Mouse (Mus musculus) ovary, postnatal 36 days (tissue): ENCODE measurements at regions not wholly inside any gene's neighbourhood (a gene's known extent, or its start where the extent isn't known, plus 50 kb on each side); places are given as distances from the start of the nearest gene placed in this dataset.

Experiments
- DNase-seq: peaks from one replicate; pipeline ENCODE4 v3.0.0; 2022; ENCODE audit warnings: low spot score, mixed read lengths

DNA sequence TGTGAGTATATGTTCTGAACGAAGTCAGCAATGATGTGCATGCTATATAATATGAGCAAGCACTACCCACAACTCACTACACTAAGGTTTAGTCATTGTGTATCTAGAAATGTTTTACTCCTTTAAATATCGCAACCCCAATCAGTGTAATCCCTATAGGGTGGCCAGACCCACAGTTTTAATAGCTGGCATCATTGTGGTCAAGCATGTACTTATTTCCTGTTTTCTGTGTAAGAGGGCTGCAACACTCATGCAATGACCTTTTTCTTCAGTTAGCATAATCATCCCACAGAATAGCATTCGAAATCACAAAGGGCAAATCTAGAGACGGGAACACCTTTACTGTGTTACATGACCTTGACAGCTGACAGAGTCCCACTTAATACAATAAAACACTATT, 333.3 kb downstream of the Insc start:
- no peak for DNase-seq

DNA sequence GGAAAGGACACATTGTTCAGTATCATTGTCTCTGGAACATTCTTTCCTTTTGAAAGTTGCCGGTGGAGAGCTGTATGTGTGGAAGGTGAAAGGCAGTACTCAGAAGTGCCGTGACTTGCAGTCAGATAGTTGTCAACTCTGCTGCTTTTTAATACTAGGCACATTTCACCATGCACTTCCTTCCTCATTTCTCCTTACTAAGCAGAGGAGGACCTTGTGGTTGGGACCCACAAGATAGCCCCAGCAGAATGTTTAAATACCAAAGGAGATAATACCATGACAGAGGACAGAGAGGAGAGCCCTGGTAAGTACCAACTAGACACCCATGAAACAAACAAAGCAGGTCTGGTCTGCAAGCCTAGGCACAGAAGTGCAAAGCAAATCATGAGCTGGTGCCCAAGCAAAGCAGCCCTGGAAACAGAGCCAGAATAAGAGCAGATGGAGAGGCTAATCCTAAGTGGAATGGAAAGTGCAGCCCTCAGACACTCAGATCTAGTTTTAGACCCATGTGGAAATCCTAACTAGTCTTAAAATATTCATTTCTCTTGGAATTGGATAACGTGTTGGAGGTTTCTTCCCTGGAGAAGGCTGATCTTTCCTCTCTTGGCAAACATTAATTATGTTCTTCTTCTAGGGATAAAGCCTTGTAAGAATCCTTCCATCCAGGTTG, 341.4 kb downstream of the Insc start:
- no peak for DNase-seq

DNA sequence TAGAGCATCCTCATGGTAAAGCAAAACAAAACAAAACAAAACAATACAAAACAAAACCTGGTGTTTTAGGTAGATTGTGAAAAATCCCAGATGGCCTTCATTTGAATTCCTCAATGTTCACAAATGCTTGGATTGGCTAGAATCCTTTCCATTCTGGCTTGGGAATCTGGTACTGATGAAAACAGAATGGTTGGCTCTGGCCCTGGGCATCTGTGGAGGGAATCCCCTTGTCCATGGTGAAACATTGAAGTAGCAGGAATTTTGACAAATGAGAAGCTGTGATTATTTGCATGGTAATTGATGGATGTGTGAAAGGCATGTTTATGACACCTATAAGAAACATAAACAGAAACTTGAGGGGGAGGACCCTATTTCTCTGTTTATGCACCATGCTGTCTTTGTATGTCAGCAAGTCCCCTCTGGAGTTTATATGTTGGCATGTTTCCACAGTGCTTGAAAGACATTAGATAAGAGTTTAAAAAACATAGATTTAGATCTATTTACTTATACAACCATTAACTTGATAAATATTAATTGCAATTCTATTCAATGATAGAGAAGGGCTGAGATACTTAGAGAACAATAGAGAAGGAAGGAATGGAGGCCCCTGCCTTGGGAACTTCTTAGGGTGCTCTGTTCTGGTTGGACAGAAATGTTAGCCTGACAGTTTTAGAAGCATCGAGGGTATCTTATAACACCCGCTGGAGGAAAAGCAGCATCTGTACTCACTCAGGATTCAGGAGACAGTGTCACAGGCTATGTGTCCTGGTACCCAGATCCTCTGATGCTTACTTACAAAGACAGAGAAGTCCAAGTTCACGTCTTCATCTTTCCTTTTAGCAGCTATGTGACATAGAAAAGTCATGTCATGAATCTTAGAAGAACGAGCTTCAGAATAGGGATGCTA, 343.3 kb downstream of the Insc start:
- no peak for DNase-seq

DNA sequence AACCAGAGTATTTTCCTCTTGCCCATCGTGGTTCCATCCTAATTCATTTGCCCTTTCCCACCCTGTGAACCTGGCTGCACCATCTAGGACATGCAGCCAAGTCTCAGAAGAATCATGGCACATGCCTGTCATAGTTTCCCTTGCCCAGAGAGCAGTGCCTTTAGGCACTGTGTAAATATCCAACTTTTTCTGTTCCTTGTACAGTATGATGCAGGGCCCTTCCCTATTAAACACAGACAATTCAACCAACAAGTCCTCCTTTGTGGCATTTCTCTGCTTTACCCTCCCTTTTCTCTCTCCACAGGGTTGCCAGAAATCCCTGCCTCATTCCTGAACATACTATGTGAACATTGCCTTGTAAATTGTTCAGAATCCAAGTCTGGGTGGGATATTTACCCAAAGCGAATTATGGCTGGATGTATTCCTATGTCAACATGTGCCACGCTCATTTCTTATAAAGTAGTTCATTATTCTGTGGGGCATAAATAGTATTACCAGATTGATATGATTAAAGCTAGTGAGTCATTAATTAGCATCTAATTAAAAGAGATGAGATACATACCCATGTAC, 349.1 kb downstream of the Insc start:
- no peak for DNase-seq

DNA sequence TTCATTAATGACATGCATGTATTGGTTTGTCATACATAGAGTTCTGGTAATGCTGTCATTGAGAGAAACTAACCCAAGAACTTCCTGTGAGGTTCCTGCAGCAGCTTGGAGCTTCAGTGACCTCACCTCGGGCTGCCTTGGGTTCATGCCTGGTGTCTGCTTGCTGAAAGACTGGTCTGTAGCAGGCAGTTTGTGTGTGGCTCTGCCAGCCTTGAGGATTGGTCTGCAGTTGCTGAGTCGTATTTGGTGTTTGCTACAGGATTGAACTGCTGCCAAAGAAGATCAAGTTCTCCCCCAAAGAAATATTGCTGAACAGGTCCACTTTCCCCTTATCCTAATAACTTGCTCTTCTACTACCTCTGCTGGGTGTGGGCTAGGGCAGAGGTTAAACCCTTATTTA, 362.5 kb downstream of the Insc start:
- no peak for DNase-seq

DNA sequence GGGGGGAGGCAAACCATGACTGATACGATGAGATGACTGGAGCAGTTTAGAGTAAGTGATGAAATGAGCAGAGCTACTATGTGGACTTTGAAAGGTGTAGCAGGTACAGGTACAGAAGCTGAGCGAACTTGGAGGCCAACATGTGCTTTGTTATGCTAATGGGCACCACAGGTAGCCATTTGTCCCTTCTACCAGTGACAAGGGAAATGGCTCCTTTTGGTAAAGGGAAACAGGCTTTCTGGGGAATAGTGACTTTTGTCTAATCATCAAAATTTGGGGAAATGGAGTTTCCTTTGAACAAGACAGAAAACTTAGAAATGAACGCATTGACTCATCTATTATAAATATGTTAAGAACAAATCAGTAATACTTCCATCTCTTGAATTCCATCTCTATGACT, 368.8 kb downstream of the Insc start:
- DNase-seq: no peak

DNA sequence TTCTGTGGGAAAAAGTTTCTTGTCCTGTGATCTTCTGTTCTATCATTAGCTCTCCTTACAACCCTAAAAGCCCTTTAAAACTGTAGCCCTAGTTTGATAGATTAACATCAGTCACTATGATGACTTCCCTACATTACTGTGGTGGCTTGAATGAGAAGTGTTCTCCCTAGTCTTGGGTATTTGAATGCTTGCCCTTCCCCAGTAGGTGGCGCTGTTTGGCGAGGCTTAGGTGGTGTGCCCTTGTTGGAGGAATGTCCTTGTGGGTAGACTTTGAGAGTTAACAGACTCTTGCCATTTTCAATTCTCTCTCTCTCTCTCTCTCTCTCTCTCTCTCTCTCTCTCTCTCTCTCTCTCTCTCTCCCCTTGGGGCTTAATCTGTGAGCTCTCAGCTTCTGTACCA, 379.8 kb downstream of the Insc start:
- DNase-seq: no peak

DNA sequence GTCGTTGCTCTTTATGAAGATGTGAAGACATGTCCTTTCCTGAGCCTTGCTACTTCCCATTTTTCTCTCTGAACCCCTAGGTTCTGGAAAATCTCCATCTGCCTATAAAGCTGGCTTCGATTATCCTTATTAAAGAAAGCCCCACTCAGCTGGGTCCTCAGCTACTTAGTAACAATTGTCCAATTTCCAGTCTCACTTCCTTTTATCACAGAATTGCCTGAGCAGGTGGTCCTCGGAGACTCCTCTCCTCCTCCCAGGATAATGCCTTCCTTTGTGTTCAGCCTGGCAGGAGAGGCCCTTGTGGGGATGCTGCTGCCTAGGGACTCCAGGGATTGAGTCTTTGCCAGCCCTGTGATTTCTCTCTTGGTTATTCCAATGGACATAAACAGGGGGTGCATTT, 385.5 kb downstream of the Insc start:
- no peak for DNase-seq

DNA sequence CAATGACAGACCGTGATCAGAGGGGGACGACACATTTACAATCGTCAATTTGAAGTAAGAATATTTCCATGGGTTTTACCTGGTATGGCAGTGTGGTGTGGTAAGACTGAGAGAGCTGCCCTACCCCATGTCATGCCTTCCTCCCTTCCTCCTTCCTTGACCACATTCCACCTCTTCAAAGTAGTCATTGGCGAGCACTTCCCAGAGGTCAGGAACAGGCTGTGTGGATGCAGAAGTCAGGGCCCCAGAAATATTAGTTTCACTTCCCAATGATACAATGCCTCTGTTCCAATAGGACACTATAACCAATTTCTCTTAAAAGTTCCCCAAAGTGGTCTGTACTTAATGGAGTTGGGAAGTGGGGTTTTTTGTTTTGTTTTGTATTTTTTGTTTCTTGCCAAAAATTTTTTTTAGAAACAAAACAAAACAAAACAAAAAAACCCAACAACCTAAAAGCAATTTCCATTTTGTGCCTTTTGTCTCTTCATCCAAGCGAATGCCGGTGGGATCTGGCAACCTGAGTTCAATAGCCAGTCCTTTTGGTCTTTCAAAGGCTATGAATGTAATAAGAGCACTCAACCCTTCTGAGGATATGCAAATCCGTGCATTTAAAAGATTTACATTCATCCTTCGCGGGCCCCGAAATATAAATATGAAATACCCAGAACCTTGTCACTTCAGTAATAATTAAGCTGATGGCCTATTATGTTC, 387.9 kb downstream of the Insc start:
- no peak for DNase-seq

DNA sequence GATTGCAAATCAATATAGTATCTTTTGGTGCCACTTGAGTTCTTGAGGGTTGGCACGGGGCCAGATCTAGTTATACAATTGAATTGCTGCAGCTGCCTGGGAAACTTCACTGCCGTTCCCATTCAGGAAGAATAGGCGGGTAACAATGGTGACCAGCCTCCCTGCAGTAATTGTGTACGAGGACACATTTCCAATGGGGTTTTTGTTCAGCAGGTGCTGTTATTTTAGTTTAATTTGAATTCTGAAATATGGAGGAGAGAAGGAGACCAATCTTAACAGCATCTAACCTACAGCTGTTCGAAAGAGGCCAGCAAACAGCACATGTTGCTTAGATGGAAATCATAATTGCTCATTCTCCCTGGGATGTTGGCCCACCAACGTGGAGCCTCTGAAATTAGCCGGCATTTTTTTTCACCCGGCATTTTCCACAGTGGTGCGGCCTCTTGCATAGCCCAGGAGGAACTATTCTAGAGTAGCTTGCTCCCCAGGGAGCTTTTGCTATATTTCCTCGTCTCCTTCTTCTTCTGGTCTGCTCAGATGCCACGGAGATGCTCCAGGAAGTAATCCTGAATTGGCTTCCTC, 388.6 kb downstream of the Insc start:
- DNase-seq: no peak

DNA sequence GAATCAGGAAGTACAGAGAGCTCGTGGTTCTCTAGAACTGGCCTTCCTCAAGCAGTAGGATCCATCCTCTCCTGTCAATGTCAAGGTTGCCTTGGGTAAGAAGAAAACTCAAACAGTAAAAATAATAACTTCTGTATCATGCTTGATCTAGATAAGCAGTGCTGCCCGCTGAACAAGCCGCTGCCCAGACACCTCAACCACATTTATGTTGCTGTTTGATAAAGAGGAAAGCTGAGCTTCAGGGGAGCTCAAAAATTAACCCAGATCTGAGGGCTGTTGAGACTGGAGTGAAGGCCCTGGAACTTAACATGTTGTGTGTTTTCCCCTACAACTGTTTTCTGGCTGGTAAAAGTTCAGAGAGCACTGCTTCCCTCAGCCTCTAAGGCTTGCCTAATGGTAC, 389.1 kb downstream of the Insc start:
- no peak for DNase-seq

DNA sequence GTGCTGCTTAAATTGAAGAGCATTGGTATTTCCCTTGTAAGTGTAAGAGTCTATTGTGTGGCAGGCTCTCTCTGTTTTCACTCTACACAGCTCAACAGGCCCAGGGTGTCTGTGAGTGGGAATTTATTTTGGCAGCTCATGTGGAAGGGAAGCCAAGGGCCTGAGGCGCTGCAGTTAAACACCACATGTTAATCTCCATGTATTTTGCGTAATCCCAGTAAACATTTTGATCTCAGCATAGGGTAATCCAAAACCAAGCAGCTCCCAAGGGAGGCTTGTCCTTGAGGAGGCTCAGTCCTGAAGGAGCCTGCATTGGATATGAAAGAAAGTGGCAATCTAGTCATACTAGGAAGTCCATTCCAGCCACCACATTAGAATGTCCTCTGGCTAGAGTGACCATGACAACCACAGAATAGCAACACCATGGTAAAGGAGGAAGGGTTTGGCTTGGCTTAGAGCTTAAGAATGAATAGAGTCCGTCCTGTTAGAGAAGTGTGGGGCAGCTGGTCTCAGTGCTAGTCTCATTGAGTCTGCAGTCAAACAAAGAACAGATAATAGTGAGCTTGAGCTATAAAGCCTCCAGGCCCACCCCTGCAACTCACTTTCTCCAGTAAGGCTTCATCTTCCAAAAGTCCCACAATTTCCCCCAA, 391.6 kb downstream of the Insc start:
- DNase-seq: no peak

DNA sequence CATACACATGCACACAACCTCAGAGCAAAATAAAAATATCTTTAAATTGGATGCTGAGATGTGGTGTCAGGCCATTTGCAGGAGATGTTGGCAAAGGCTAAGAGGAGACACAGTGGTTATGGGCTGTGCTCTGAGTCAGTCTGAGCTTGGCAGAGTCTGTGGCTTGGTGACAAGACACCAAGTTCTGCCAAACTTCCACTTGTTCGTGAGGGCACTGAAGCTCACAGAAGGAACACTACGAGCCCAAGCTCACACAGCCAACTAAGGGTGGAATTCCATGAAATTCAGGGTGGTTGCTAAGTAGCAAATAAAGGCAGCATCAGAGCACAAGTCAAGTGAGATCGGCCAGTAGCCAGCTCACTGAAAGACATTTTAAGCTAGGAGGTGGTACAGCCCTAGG, 396.8 kb downstream of the Insc start:
- DNase-seq: no peak

DNA sequence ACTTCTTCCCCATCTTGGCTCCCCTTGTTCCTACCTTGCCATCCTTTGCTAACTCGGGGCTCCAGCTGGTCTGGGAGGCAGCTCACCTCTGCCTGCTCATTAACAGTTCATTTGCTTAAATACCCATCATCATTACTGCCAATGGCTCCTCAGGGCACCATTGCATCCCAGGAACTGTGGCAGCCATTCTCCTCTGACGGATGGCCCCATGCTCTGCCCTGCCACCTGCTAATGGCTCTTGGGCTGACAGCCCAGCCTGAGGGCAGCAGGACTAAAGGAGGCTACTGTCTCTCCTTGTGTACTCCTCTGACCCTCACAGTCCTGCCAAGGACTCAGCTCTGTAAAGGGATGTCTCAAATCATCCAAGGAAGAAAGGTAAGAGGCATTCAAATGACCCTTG, 398.7 kb downstream of the Insc start:
- no peak for DNase-seq

DNA sequence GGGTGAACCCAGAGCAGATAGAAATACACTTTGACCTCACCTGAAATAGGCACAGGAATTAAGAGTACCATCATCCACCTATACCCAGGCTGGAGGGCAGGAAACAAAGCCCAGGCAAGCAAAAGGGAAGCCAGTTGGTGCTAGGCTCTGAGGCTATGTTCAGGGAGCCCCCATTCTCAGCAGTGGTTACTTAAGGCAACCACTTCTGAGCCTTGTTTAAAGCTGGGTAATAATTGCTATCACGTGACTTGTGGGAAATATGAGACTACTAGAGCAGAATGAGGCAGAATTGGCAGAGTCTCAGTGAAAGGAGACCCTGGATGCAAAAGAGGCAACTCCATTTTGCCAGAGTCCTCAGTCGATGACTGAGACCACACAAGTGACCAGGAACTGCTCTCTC, 401.5 kb downstream of the Insc start:
- DNase-seq: no peak

DNA sequence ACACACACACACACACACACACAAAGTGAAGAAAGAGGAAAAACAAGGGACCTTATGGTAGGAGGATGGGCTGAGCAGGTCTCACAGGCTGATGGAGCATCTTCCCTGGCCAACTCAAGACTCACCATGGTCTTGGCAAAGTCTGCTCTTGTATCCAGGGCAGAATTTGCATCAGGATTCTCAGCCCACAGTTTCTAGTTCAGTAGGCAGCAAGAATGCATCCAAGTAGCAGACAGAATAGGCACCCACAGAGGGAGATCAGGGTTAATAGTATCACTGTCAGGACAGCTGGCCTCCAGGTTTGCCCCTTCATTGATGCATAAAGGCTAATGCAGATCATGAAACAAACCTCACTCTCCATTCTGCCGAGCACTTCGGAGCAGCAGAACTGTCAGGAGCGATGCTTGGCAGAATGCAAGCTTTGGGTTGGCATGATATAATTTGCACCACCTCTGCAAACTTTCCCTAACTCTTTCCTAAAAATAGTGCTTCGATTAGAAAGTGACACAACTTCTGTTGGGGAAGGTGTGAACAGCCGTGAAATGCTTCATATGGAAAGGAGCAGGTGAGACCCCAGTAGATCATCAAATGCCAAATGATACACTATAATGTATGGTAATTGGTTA, 404.0 kb downstream of the Insc start:
- no peak for DNase-seq

DNA sequence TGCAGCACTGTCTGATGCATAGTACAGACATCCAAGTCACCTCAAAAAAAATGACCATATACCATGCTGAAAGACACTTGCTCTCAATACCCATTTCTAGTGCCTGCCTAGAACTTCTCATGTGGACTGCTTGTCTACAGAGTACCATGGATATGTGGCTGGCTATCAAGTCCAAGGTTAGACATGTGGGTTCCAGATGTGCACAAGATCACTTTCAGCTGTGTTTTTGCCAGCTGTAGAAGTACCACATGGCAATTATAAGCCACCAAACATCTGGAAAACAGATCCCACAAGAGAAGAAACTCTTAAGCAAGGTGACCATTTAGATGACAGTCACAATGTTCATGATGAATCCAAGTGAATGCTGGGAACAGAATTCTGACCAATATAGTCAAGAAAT, 409.8 kb downstream of the Insc start:
- no peak for DNase-seq

DNA sequence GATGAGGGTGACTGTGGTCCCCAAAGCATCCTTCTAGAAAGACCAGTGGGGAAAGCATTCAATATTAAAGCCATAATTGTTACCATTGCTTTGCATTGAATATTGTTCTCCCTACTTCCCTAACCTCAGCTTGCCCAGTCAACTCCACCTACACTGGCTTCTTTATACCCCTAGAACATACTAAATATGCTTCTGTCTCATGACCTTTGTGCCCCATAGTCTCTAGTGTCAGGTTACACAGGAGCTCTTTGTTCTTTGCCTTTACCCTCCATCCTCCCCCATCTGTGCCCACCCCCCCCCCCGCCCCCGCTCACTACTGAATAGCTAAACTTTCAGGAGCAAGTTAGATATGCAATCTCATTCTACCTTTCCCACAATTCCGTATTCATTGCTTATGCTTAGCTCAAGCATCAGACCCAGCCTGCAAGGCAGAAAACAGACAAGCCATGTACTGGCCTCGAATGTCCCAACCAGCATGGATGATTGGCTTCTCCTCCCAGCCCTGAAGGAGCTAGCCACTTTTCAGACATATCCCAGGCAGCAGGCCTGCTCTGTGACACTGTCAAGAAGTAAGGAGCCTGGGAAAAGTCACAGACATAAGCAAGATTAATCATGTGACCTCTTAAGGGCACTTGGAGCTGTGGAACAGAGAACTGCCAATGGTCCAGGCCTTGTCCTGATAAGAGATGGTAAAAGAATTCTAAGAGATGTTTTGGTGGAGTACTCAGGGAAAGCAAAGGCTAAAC, 410.4 kb downstream of the Insc start:
- DNase-seq: no peak

DNA sequence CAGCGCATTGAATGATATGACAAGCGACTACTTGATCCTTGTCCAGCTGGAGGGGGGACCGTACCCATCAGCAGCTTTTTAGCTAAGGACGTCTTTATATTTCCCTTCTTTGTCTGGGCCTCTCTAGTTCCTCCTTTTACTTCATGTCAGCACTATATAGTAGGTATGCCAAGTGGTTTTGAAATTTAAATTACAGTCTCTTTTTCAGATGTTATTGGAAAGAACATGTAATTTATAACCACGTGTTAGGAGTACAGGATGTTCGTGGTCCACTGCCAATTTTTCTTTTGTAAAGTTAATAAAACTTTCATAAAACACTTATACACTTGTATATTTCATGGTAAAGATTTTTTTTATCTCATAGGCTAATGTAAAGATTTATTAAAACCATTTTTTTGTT, 426.5 kb downstream of the Insc start:
- DNase-seq: no peak

DNA sequence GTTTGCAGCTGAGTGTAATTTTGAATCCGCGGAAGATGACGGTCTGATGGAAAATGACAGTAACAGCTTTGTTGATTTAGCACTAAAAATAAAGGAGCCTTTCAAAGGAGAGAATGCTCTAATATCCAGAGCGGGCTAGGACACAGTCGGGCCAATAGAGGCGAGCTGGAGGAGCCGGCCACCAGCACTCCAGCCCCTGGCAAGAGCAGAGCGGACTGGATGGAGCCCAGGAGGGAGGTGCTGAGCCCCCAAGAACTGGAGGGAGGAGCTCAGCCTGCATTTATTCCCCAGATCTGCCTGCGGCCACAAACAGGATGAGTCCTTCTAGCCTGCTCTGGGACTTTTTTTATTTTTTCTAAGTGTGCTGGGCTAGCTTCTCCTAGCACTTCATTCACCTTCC, 426.9 kb downstream of the Insc start:
- peak; percentile 9 for DNase-seq

DNA sequence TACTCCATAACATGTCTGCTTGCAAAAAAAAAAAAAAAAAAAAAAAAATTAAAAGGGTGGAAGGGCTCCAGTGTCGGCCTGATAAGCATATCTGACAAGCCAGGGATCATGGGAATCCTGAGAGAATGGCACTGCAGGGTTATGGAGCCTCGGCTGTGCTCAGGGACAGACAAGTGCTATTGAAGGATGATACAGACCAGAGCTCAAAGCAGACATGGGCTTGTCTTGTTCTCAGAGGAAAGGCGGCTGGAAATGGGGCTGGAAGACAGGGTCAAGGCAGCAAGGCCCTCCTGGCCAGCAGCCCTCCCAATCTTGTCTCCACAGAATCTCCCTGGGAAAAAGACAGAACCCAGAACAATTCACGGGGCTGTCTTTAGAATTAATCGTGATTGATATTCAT, 449.0 kb downstream of the Insc start:
- no peak for DNase-seq
